8 mouse cellular contexts compared by ENCODE assay signal in the genomic region with DNA sequence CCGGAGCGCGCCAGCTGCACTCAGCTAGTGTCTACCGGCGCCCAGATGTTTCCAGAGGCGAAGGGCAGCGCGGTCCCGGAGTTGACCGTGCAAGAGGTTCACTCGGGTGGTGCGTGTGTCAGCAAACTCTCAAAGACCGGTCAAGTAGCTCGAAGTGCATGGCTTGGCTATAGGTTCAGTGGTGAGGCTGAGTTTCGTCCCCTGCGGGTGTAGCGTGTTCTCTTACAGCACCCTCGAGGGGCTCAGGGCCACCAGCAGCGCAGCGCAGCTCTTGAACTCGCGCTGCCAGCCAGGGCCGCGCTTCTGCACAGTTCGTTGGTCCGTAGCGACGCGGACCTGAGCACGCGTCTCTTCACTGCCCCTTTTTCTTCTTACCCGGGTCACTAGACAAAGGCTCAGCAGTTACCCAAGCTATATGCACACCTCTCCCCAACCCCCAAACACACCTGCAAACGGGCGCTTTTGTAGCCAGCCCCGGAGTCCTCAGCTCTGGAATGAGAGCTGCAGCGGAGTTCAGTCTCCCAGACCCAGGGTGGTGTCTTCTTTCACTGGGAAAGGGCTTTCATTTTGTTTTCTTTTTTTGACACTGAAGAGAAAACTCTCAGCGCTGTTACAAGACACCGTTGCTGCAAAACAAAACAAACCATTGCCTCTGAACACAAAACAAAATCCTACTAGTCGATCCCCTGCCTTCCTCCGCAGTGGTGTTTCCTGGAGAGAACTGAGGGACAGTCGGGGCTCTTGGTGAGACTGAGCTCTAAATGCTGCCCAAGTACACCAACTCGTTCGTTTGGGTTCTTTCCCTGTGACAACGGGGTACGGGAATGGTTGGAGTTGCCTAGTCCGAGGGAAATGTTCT. TPM values are rescaled to one million over a fixed set of nuclear protein-coding genes. Genes with fewer than 3 reads are reported as not detected.
A peak's percentile ranks its signal among the peaks of the same experiment; 100 is the strongest.
DNase-seq lines count a peak whose midpoint lies in the region; ATAC-seq and TF ChIP-seq lines count a peak whose summit lies in the region.

No protein-coding gene starts in this region.

- H3K9me3 ChIP-seq in forebrain, embryonic 12.5 days: no peaks in the 10 kb centered on the region
- H3K9me3 ChIP-seq in hindbrain, postnatal 0 days (ENCODE audit: low read length): no peaks in the 10 kb centered on the region
- no peaks in the 10 kb centered on the region for H3K9me3 ChIP-seq in liver, postnatal 0 days (ENCODE audit: low read length)

- CTCF ChIA-PET in Patski (lab: Charles Lee): interaction anchor here (2.4 kb wide), 1 partner anchor 658 kb away, joined by 7 read pairs; no protein-coding TSS in a partner anchor

- no peak for TF ChIP-seq EP300 in liver, postnatal 0 days (IDR thresholded peaks at IDR 0.05; ENCODE audit: low read depth)

- H3K27ac ChIP-seq in forebrain, embryonic 12.5 days: no peak overlapping the region
- peak overlapping the region; percentile 48 for H3K27ac ChIP-seq in hindbrain, postnatal 0 days
- peak overlapping the region; percentile 78 for H3K27ac ChIP-seq in liver, postnatal 0 days (ENCODE audit: low read depth)

- peak; percentile 9 to 19 for DNase-seq in left cerebral cortex, postnatal 25 days (ENCODE audit: low spot score in 2 of 2)
- no peak for DNase-seq in left cerebral cortex, postnatal 10 days (ENCODE audit: extremely low spot score in 1 of 2, low spot score in 2 of 2)
- DNase-seq in Patski (ENCODE audit: low read depth, low spot score): no peak
- DNase-seq in hindbrain, postnatal 0 days (ENCODE audit: low spot score): no peak
- peak; percentile 33 for DNase-seq in liver, postnatal 0 days
- DNase-seq in yolk sac, embryonic 10.5 days (ENCODE audit: low spot score): peak; percentile 19

- no peaks in the 10 kb centered on the region for H3K36me3 ChIP-seq in forebrain, embryonic 12.5 days (replicated peaks)
- H3K36me3 ChIP-seq in hindbrain, postnatal 0 days (ENCODE audit: insufficient read depth, low read length): no peaks in the 10 kb centered on the region
- 0 out of 2 replicates have a peak, but pooled peaks cover 3% of the 10 kb centered on the region for H3K36me3 ChIP-seq in liver, postnatal 0 days (replicated peaks; ENCODE audit: insufficient read depth, low read length)

- TF ChIP-seq CTCF in Patski (IDR thresholded peaks at IDR 0.05): no peak
- TF ChIP-seq CTCF in hindbrain, postnatal 0 days (IDR thresholded peaks at IDR 0.05; ENCODE audit: low read depth): no peak
- TF ChIP-seq CTCF in liver, postnatal 0 days (IDR thresholded peaks at IDR 0.05; ENCODE audit: low read depth): no peak

- H3K27me3 ChIP-seq in Patski: no peaks in the 10 kb centered on the region
- peaks cover 79% of the 10 kb centered on the region for H3K27me3 ChIP-seq in forebrain, embryonic 12.5 days
- peaks cover 13% of the 10 kb centered on the region; the same call in 1 of the 2 replicates for H3K27me3 ChIP-seq in hindbrain, postnatal 0 days (ENCODE audit: insufficient read depth, low read length)
- H3K27me3 ChIP-seq in liver, postnatal 0 days (ENCODE audit: insufficient read depth, low read length): peaks cover 23% of the 10 kb centered on the region

- peak overlapping the region; percentile 63; the same call in 1 of the 2 replicates for H3K9ac ChIP-seq in forebrain, embryonic 12.5 days
- H3K9ac ChIP-seq in hindbrain, postnatal 0 days (replicated peaks; ENCODE audit: low read length): peak overlapping the region; percentile 56
- peak overlapping the region; percentile 73 for H3K9ac ChIP-seq in liver, postnatal 0 days (replicated peaks)

- H3K4me3 ChIP-seq in forebrain, embryonic 12.5 days (replicated peaks): peak overlapping the region; percentile 53
- peak overlapping the region; percentile 58 for H3K4me3 ChIP-seq in hindbrain, postnatal 0 days (ENCODE audit: low read length)
- peak overlapping the region; percentile 60 for H3K4me3 ChIP-seq in liver, postnatal 0 days (ENCODE audit: low read depth, low read length)

- intact Hi-C loops in left cerebral cortex, postnatal 25 days (cut with DNase I): loop anchor here (2.0 to 5.0 kb wide), 4 partner anchors 402 to 656 kb away; partner anchors contain the start of gene Depp1
- intact Hi-C loops in left cerebral cortex, postnatal 10 days (cut with DNase I): loop anchor here (5.0 to 10.0 kb wide), 4 partner anchors 204 to 583 kb away; partner anchors contain the start of gene Depp1

- ATAC-seq in Patski: peak; percentile 4
- 0 out of 2 replicates have a peak, but pooled peaks have one; percentile 16 for ATAC-seq in forebrain, embryonic 12.5 days (ENCODE audit: low FRiP score)
- ATAC-seq in hindbrain, postnatal 0 days: peak; percentile 15; the same call in 1 of the 2 replicates
- no peak for ATAC-seq in liver, postnatal 0 days
- ATAC-seq in megakaryocyte progenitor cell, adult 5-6 weeks (replicated peaks; ENCODE audit: poor library complexity): no peak

- H3K4me1 ChIP-seq in forebrain, embryonic 12.5 days: peaks cover 28% of the 10 kb centered on the region
- peaks cover 17% of the 10 kb centered on the region; the same call in 1 of the 2 replicates for H3K4me1 ChIP-seq in hindbrain, postnatal 0 days (ENCODE audit: insufficient read depth, low read length)
- H3K4me1 ChIP-seq in liver, postnatal 0 days (ENCODE audit: insufficient read depth): peaks cover 12% of the 10 kb centered on the region

- under 1% methylated on average over 46 of the region's 46 CpGs for WGBS in forebrain, embryonic 12.5 days
- WGBS in hindbrain, postnatal 0 days: under 1% methylated on average over 46 of the region's 46 CpGs
- 2% methylated on average over 46 of the region's 46 CpGs for WGBS in liver, postnatal 0 days (ENCODE audit: insufficient replicate concordance)

- in situ Hi-C loops in Patski (cut with MboI; ENCODE audit: low pct_unique_long_range_greater_than_20kb): loop anchor here (10.0 kb wide), 1 partner anchor 204 kb away; no protein-coding TSS in a partner anchor

- H3K4me2 ChIP-seq in forebrain, embryonic 12.5 days: peak overlapping the region; percentile 94
- peak overlapping the region; percentile 91 for H3K4me2 ChIP-seq in hindbrain, postnatal 0 days (ENCODE audit: low read depth, low read length)
- H3K4me2 ChIP-seq in liver, postnatal 0 days (ENCODE audit: low read depth, low read length): peak overlapping the region; percentile 69

- POLR2A ChIA-PET in Patski (lab: Charles Lee): interaction anchor here (1.2 kb wide), 2 partner anchors 13 to 81 kb away, joined by 3 read pairs; no protein-coding TSS in a partner anchor

RNA-seq across cellular contexts. Expression of gene Cxcl12, which starts 0.9 kb away (rescaled TPM):
- total RNA-seq in left cerebral cortex, postnatal 25 days (2021): 10 to 100 TPM; 49.7 to 53.8 TPM
- 10 to 100 TPM; 36.3 to 43.9 TPM for total RNA-seq in left cerebral cortex, postnatal 10 days (2021)
- 8.7 TPM for polyA plus RNA-seq in Patski (2021)
- polyA plus RNA-seq in forebrain, embryonic 12.5 days (2016; fragmentation: Nextera tagmentation; extraction: Ambion mirVana): 56.4 and 63.4 TPM in 2 replicates
- total RNA-seq in hindbrain, postnatal 0 days (2014; rRNA removed): 39.2 and 40.3 TPM in 2 replicates
- 90.9 and 92.2 TPM in 2 replicates for polyA plus RNA-seq in hindbrain, postnatal 0 days (2015; fragmentation: Nextera tagmentation; extraction: Ambion mirVana)
- polyA plus RNA-seq in liver, postnatal 0 days (2015; fragmentation: Nextera tagmentation; extraction: Ambion mirVana): 124 and 135 TPM in 2 replicates
- total RNA-seq in megakaryocyte progenitor cell, adult 5-6 weeks (2015): 0.44 and 1.0 TPM in 2 replicates
- 0.29 and 0.41 TPM in 2 replicates for total RNA-seq in megakaryocyte progenitor cell, adult 5-6 weeks (2017)

Comparison
In these comparisons a context has a peak if more than half of its experiments do, and no peak if none do; other contexts are left out.
1. DNase-seq: peak in left cerebral cortex, postnatal 25 days (2 of 2), liver, postnatal 0 days (single experiment) and yolk sac, embryonic 10.5 days (single experiment); none in left cerebral cortex, postnatal 10 days (0 of 2), Patski (single experiment) and hindbrain, postnatal 0 days (single experiment).
2. ATAC-seq: peak in Patski (single experiment), forebrain, embryonic 12.5 days (single experiment) and hindbrain, postnatal 0 days (single experiment); none in liver, postnatal 0 days (single experiment) and megakaryocyte progenitor cell, adult 5-6 weeks (single experiment).
3. RNA of gene Cxcl12, which starts 0.9 kb away (total RNA-seq): 49.7 to 53.8 TPM in left cerebral cortex, postnatal 25 days, 36.3 to 43.9 TPM in left cerebral cortex, postnatal 10 days and 39.2 to 40.3 TPM in hindbrain, postnatal 0 days; 0.29 to 1.0 TPM in megakaryocyte progenitor cell, adult 5-6 weeks; every median in the first group is over 10 times any median in the second.
4. Peak in every context shown above with its lines, with median percentiles within 50 percentile points of each other: H3K4me2 ChIP-seq, H3K4me3 ChIP-seq and H3K9ac ChIP-seq.